Mouse (Mus musculus): Measurements from ENCODE around the gene Slc27a5. TPM values are rescaled to one million over a fixed set of nuclear protein-coding genes. Genes with fewer than 3 reads are reported as not detected.

The Slc27a5 gene
- polyA plus RNA-seq, 1 experiment from 2014 or later = 0.11 TPM

DNA sequence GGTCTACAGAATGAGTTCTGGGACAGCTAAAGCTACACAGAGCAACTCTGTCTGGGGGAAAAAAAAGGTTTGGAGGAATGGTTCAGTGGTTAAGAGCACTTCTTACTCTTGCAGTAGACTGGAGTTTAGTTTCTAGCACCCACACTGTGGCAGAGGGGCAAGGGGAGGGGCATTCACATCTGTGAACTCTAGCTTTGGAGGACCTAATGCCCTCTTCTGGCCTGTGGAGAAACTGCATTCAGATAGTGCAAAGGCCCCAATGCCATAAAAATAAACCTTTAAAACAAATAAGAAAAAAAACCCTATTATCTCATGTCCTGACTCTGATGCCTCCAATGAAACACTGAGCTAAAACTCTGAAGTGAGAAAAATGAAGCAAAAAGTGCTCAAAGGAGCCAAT is 54.5 kb downstream of the Slc27a5 start:
- no peak overlapping the region for H3K4me3 ChIP-seq (ENCODE audit: low read length)
- no peaks in the 10 kb centered on the region for H3K27me3 ChIP-seq (ENCODE audit: insufficient read depth, low read length)
- no peaks in the 10 kb centered on the region for H3K9me3 ChIP-seq (ENCODE audit: low read length)
- no peak overlapping the region for H3K4me2 ChIP-seq (replicated peaks; ENCODE audit: low read depth, low read length)
- ATAC-seq (ENCODE audit: low FRiP score, low TSS enrichment) = no peak
- no peaks in the 10 kb centered on the region for H3K4me1 ChIP-seq (ENCODE audit: insufficient read depth, low read length)
- H3K9ac ChIP-seq (replicated peaks; ENCODE audit: low read length) = no peak overlapping the region
- H3K27ac ChIP-seq (ENCODE audit: low read length) = no peak overlapping the region
- no peaks in the 10 kb centered on the region for H3K36me3 ChIP-seq (ENCODE audit: insufficient read depth, low read length)

DNA sequence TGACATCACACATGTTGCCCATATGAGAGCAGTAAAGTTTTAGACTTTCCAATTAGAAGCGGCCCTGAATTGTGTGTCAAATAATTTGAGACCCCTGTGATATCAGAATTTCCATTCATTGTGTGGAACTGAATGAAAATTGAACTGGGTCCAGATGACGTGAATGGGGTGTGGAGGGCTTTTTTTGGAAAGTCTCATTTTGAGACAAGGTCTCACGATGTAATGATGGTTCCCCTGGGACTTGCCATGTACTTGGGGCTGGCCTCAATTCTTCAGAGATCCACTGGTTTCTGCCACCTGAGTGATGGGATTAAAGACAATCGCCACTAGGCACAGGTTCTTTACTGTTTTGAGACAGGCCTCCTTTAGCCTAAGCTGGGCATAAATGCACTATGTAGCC is 57.4 kb downstream of the Slc27a5 start:
- H3K4me3 ChIP-seq (ENCODE audit: low read length) = no peak overlapping the region
- 84% methylated on average over 4 of the region's 4 CpGs for WGBS

More for the DNA sequence above, 57.4 kb downstream of the Slc27a5 start:
- H3K9ac ChIP-seq (replicated peaks; ENCODE audit: low read length) = no peak overlapping the region
- no peaks in the 10 kb centered on the region for H3K4me1 ChIP-seq (ENCODE audit: insufficient read depth, low read length)
- no peaks in the 10 kb centered on the region for H3K36me3 ChIP-seq (ENCODE audit: insufficient read depth, low read length)
- ATAC-seq (ENCODE audit: low FRiP score, low TSS enrichment) = no peak
- H3K27me3 ChIP-seq (ENCODE audit: insufficient read depth, low read length) = no peaks in the 10 kb centered on the region
- no peak overlapping the region for H3K4me2 ChIP-seq (replicated peaks; ENCODE audit: low read depth, low read length)
- no peak overlapping the region for H3K27ac ChIP-seq (ENCODE audit: low read length)
- no peaks in the 10 kb centered on the region for H3K9me3 ChIP-seq (ENCODE audit: low read length)

Other genes with a start within 250 kb of the Slc27a5 start
- gene Zscan18, start 194.6 kb downstream of the Slc27a5 start, polyA plus RNA-seq (2015; fragmentation: Nextera tagmentation; extraction: Ambion mirVana) = 9.0 and 9.9 TPM in 2 replicates
- 13.6 and 17.5 TPM in 2 replicates for gene Zfp329, start 179.3 kb downstream of the Slc27a5 start, polyA plus RNA-seq (2015; fragmentation: Nextera tagmentation; extraction: Ambion mirVana)
- gene Zfp110, start 163.4 kb downstream of the Slc27a5 start, polyA plus RNA-seq (2015; fragmentation: Nextera tagmentation; extraction: Ambion mirVana) = 36.0 and 38.8 TPM in 2 replicates
- gene Zfp128, start 117.0 kb downstream of the Slc27a5 start, polyA plus RNA-seq (2015; fragmentation: Nextera tagmentation; extraction: Ambion mirVana) = 4.2 and 5.0 TPM in 2 replicates
- 20.4 and 22.0 TPM in 2 replicates for gene Zscan22, start 100.4 kb downstream of the Slc27a5 start, polyA plus RNA-seq (2015; fragmentation: Nextera tagmentation; extraction: Ambion mirVana)
- gene Rps5, start 75.9 kb downstream of the Slc27a5 start, polyA plus RNA-seq (2015; fragmentation: Nextera tagmentation; extraction: Ambion mirVana) = 983 and 1,044 TPM in 2 replicates
- gene Rnf225, start 70.8 kb downstream of the Slc27a5 start, polyA plus RNA-seq (2015; fragmentation: Nextera tagmentation; extraction: Ambion mirVana) = 0.46 and 0.60 TPM in 2 replicates
- gene Zfp324, start 32.4 kb downstream of the Slc27a5 start, polyA plus RNA-seq (2015; fragmentation: Nextera tagmentation; extraction: Ambion mirVana) = 10.4 and 12.1 TPM in 2 replicates
- 12.4 and 14.4 TPM in 2 replicates for gene Zfp446, start 20.3 kb downstream of the Slc27a5 start, polyA plus RNA-seq (2015; fragmentation: Nextera tagmentation; extraction: Ambion mirVana)
- 245 TPM in 2 replicates for gene Trim28, start 922 bp upstream of the Slc27a5 start, polyA plus RNA-seq (2015; fragmentation: Nextera tagmentation; extraction: Ambion mirVana)
- gene Zbtb45, start 11.8 kb upstream of the Slc27a5 start, polyA plus RNA-seq (2015; fragmentation: Nextera tagmentation; extraction: Ambion mirVana) = 28.3 and 29.2 TPM in 2 replicates
- gene Chmp2a, start 36.6 kb upstream of the Slc27a5 start, polyA plus RNA-seq (2015; fragmentation: Nextera tagmentation; extraction: Ambion mirVana) = 159 and 162 TPM in 2 replicates
- gene Ube2m, start 40.1 kb upstream of the Slc27a5 start, polyA plus RNA-seq (2015; fragmentation: Nextera tagmentation; extraction: Ambion mirVana) = 30.4 and 54.9 TPM in 2 replicates
- gene Mzf1, start 56.6 kb upstream of the Slc27a5 start, polyA plus RNA-seq (2015; fragmentation: Nextera tagmentation; extraction: Ambion mirVana) = 3.8 and 5.1 TPM in 2 replicates
- not detected in 2 replicates for gene Vmn1r85, start 97.0 kb upstream of the Slc27a5 start, polyA plus RNA-seq (2015; fragmentation: Nextera tagmentation; extraction: Ambion mirVana)
- not detected in 2 replicates for gene Vmn1r86, start 121.7 kb upstream of the Slc27a5 start, polyA plus RNA-seq (2015; fragmentation: Nextera tagmentation; extraction: Ambion mirVana)
- not detected in 2 replicates for gene Vmn1r87, start 142.0 kb upstream of the Slc27a5 start, polyA plus RNA-seq (2015; fragmentation: Nextera tagmentation; extraction: Ambion mirVana)
- gene Vmn1r88, start 161.4 kb upstream of the Slc27a5 start, polyA plus RNA-seq (2015; fragmentation: Nextera tagmentation; extraction: Ambion mirVana) = not detected in 2 replicates
- not detected in 2 replicates for gene Vmn1r89, start 214.8 kb upstream of the Slc27a5 start, polyA plus RNA-seq (2015; fragmentation: Nextera tagmentation; extraction: Ambion mirVana)